Mouse (Mus musculus) gastrocnemius, postnatal 36 days (tissue): ENCODE measurements around the gene Akr1b10. TPM values are rescaled to one million over a fixed set of nuclear protein-coding genes. Genes with fewer than 3 reads are reported as not detected.
"Not testable (repeated sequence)": the region's sequence is repeated elsewhere in the genome, so short reads cannot be mapped to it uniquely, and the experiment has no call there.

Source experiments
- DNase-seq, 2 experiments: peaks; one replicate each; pipeline ENCODE4 v3.0.0; 2022
- intact Hi-C: fragments of 180-260 bp; cut with DNase I; formaldehyde crosslinking; loops from one replicate; pipeline ENCODE4 v1.15.1; 2025
- long read RNA-seq, 2 experiments: library from polyadenylated mRNA; stranded (forward); transcript quantifications; one replicate each; pipeline ENCODE4 v2.0.0; 2021
- total RNA-seq, 2 experiments: library from RNA; stranded (reverse); gene quantifications; 2 replicates each; pipeline ENCODE4 v1.2.3; 2021

Gene Akr1b10
- 10 to 100 TPM; 52.6 to 56.5 TPM for total RNA-seq
- long read RNA-seq, experiment 1, transcript Akr1b10-201 (10 exons, 1,371 nt): major isoform, 57 of 64 reads
- long read RNA-seq, experiment 1, partial matches to known transcripts: 3 of 64 reads
- long read RNA-seq, experiment 1, other reads (novel, unspliced or antisense): 2 of 64 reads
- long read RNA-seq, experiment 2, transcript Akr1b10-201 (10 exons, 1,371 nt): major isoform, 44 of 52 reads
- long read RNA-seq, experiment 2, partial matches to known transcripts: 5 of 52 reads
- long read RNA-seq, experiment 2, other reads (novel, unspliced or antisense): 3 of 52 reads

DNA sequence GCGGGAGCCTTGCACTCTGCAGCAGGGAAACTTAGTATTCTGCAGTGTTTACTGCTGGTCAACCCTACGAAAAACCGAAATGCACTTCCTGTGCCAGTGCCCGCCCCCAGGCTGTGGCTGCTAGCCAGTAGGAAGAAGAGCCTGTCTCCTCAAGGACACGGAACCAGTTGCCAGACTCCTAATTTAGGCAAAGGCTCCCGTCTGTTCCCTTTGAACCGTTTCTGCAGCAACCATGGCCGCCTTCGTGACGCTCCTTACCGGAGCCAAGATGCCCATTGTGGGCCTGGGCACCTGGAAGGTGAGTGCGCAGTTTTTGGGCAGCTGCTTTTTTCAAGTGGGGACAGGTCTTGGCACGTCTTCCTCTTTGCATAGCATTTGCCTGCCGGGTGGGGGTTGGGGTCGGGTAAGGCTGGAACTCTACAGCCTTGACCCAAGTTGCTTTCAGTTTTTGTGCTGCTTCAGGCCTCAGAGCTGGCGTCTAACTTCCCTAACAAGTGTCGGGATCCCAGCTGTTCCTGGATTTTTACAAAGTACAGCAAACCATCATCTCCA, at the start of gene Akr1b10:
Gene Akr1b10, plus strand, starts transcription at position 109 of the 552 bp plus-strand sequence.
- DNase-seq: peak; percentile 77 to 83
- intact Hi-C loops: no loop called here

DNA sequence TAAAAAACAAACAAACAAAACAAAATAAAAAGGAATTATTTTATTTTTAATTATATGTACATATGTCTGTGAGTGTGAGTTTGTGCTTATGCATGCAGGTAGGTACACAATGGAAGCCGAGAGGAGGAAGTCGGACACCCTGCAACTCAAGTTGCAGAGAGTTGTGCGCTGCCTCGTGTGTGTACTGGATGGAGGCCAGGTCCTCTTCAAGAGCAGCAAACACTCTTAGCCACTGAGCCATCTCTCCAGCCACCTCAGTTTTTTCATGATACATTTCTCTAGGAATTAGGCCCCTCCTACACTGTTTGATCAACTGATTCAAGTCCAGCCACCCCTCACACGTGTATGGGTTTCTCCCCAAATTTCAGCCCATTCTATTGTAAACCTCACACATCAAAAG, 49.3 kb upstream of the Akr1b10 start:
- no peak for DNase-seq
- intact Hi-C loops: no loop called here

DNA sequence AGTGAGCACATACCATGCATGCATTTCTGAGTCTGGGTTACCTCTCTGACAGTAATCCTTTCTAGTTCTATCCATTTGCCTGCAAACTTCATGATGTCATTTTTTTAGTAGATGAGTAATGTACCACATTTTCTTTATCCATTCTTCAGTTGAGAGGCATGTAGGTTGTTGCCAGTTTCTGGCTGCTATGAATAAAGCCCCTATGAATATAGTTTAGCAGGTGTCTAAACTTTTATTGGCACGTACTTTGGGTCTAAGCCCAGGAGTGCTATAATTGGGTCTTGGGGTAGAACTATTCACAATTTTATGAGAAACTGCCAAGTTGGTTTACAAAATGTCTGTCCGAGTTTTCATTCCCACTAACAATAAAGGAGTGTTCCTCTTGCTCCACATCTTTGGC, 46.2 kb upstream of the Akr1b10 start:
- intact Hi-C loops: no loop called here
- no peak for DNase-seq

DNA sequence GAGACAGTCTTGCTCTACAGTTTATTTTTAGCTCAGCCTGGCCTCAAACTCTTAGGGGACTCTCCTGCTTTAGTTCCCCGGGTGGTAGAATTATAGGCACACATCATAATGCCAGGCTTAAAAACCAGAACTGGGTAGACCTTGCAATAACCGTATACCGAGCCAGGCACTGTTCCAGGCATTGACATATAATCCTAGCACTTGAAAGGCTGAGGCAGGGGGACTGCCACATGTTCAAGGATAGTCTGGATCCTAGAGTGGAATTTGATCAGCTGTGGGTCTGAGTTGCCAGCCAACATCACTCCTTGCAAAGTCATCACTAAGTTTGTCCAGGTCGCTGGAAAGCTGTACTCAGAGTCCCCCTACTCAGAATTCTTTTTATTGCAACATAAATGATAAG, 42.0 kb upstream of the Akr1b10 start:
- intact Hi-C loops: no loop called here
- DNase-seq: no peak

DNA sequence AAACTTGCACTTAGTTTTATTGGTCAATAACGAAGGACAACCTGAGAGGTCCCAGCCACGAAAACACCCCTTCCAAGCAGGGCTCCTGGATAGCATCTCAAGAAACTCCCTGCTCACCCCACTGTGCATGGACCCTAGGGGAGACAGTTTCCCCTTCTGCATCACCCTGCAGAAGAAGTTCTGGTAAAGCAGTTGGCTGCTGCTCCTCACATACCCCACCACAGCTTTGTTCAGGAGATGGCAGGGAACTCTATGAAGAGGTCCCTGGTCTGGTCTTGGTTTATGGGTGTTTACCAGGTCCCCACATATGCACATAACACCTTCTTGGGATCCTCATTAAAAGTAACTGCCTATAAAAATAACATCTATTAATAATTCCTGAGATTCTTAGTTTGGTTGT, 41.5 kb upstream of the Akr1b10 start:
- intact Hi-C loops: no loop called here
- no peak for DNase-seq

DNA sequence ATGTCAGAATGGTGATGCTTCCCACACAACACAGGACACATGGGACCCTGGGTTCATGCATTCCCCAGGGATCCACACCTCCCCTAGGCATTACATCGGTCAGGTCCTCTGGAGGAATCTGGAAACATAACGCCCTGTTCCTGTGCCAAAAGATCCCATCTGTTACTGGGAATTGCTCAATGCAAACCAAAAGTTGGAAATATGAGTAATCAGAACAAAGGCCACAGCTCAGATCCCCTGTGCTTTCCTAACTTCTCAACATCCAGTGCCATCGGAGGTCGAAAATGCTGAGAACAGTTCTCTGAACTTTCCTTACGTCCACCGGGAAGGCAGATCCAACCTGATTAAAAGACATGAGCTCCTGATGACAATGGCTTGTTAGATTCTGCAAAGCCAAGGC, 40.6 kb upstream of the Akr1b10 start:
- DNase-seq: no peak
- intact Hi-C loops: no loop called here

DNA sequence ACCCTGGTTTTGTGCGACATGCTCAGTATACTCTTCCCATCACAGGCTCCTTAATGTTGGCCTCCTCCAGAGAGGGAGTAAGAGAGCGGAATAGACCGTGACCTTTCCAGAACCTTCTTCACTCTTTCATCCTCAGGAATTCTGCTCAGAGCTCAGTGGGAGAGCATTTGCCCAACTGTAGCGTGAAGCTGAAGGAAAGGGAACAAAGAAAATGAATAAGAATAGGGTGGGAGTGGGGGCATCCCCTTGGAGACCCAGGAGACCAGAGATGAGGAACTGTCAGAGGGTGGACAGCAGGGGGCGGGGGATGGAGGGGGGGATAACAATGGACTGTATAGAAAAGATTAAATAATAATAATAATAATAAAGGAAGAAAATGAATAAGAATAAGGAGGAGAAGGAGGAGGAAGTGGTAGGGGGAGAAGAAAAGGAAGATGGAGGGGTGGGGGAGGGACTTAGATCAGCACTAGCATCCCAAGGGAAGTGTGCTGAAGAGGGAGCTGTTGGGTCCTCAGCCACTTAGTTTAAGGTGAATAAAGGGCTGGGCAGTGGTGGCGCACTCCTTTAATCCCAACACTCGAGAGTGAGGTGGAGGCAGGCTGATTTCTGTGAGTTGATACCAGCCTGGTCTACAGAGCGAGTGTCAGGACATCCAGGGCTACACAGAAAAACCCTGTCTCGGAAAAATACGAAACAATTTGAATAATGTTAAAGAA, 39.7 kb upstream of the Akr1b10 start:
- no peak for DNase-seq
- intact Hi-C loops: no loop called here

DNA sequence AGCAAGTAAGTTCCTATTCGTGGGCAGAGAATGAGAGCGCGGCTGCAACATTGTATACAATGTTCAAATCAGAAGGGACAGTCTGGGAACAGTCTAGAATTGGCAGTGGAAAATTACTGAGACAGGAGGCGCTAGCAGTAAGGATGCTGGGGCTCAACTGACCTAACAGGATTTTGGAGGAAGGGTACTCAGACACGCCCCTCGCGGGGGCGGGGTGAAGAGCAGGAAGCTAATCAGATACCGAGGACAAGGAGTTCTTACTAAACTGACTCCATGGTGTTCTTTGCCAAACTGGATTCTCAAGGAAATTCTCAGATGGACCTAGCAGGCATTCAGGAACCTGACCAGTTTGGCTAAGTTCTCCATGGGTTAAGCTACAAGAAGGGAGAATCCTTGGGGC, 39.1 kb upstream of the Akr1b10 start:
- no peak for DNase-seq
- intact Hi-C loops: no loop called here

DNA sequence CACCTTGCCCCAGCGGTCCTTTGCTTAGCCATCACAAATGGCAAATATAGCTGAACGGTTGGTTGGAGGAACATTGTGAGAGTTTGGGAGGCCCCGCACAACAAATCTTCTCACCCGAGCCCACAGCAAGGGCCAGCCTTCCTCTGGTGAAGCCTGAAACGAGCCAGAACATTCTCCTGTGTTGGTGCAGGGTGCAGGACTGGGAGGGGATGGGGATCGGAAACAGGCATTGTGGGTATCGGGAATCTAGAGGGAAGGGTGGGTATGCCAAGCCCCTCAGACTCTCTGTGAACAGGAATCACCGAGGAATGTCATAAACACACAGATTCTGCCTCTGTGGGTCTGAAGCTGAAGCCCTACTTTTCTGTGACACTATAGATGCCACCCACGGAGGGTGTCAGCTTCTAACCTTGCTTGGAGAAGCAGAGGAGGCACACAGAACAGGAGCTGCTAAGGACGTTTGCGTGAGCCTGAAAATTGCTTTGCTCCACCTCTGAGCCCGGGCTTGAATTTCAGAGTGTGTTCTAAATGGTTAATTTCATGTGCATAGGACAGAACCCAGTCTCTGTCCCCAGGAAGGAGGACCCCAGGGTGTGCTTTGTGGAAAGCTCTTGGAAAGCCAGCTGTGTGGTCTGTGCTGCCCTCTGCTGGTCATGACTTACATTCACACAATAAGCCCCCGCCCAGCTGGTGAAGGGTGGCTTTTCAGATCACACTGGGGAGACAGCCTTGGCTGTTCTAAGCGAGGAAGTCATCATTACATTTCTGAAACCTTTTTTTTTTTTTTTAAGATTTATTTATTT, 37.7 kb upstream of the Akr1b10 start:
- peak; percentile 59 to 68 for DNase-seq
- intact Hi-C loops: loop anchor here (1.0 kb wide), 1 partner anchor 53 kb away; no protein-coding TSS in a partner anchor

DNA sequence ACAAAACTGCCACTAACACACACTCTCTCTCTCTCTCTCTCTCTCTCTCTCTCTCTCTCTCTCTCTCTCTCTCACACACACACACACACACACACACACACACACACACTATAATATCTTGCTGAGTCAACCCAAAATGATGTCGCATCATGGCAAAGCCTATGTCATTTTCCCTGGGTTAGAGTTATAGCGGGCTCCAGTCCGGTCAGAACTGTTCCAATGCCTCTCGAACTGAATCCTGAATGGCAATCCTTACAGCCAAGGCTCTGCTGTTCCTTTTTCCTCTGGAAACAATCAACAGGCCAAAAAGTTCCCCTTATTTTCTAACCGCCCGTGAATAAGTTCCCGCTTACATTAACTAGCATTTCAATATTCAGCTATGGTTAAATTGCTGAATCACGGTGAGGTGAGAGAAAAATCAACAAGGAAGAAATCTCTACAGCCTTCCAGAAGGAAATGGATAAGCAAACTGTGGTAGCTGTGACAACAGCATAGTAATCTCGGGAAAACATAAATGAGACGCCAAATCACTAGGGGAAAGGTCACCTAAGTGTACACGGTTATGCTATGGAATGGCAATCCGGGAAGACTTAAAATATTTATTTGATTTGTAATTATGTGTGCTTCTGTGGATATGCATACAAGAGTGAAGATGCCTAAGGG, 33.9 kb upstream of the Akr1b10 start:
- DNase-seq: no peak
- intact Hi-C loops: no loop called here

DNA sequence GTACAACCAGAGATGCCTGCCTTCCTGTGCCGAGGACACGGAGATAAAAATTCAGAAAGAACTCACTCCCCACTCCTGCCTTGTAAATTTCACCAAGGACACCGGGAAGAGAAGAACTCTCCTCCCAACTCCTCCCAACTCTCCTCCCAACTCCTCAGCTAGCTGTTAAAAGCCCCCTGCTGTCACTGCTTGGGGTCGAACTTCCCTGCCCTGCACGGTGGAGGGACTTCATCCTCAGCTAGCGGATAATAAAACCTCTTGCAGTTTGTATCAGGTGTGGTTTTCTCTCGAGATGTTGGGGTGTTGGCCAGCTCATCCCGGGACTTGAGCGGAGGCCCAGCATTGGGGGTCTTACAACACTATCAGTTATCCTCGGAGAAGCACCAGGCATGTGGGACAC, 32.5 kb upstream of the Akr1b10 start:
- DNase-seq, intact Hi-C loops: not testable (repeated sequence)

DNA sequence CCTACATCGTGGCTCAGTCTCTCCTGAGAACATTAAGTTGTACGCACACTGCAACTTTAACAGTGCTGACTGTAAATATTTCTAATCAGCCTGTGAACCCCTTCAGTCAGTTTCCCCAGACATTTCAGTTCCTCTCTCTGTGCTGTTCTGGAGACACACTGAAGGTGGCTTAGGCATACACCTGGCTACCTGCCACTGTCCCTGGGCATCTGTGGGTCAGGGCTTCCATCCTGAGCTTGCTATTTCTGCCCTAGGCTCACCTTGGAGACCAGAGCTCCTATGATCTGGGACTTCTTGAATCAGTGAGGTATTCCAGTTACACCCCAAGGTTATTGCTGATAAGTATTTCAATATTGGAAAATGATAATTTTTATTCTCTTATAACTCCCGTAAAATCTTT, 31.6 kb upstream of the Akr1b10 start:
- DNase-seq: no peak
- intact Hi-C loops: no loop called here

DNA sequence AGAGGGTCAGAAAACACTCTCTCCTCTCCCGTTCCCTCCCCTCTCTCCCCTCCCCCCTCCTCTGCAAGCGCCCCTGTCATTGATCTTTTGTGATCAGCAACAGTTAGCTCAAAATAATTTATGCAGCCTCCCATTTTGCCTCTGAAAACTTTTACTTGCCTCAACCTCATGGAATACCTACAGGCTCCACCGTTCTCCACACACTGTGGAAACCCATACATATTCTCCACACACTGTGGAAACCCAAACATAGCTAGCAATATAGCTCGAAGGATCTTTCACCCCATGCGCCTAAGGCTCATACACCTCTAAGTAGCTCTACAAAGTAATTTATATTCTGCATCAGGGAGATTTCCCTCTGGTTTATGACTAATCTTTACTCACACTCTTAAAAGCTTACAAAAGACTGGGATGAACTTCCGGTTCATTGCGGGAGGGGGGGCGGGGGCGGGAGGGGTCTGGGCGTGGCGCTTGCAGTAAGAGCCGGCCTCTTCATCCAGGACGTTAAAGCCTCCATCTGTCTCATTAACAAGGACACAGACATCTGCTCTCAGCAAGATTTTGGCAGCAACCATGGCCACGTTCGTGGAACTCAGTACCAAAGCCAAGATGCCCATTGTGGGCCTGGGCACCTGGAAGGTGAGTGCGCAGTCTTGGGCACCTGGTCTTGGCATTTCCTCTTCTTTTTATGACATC, 30.2 kb upstream of the Akr1b10 start, which contains the start of gene Akr1b8:
Gene Akr1b8, plus strand, starts transcription at position 462 of the 696 bp plus-strand sequence.
- DNase-seq: peak in 1 of 2 experiments; percentile 27
- intact Hi-C loops: no loop called here

DNA sequence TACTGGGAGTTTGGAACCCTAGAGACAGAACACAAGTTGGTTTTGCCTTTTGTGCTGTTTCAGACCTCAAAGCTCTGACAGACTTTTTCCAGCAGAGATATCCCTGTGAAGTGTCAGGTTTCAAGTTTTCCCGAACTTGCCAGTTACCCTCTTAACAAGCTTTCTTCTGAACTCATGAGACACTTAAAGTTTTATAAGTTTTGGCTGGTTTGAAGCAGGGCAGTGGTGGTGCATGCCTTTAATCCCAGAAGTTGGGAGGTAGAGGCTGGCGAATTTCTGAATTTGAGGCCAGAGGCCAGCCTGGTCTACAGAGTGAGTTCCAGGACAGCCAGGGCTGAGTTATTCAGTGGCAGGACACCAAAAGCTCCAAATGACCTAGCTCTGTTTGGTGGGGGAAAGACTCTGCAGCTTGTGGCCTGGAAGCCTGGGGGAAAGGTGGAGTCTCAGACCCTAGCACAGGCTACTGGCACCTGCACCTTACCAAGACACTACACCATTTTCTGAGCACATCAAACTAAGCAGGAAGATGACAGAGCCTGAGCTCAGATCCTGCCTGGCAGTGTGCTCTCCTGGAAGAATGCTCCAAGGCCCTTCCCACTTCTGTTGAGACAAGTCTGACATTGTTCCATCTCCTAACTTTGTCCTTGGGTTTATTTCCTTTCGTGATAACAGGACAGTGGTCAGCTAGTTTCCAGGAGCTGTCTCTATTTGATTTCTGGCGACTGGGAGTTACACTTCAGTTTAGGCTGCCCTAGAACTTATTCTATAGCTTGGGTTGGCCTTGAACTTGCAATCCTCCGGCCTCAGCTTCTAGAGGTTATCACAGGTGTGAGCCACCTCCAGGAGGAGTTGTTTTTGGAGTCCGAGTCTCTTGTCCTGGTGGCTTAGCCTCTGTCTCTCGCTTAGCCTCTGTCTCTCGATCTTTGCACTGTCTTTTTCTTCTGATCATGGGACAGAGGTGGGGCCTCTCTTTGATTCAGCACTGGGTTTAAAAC, 29.4 kb upstream of the Akr1b10 start:
- intact Hi-C loops: no loop called here
- no peak for DNase-seq

DNA sequence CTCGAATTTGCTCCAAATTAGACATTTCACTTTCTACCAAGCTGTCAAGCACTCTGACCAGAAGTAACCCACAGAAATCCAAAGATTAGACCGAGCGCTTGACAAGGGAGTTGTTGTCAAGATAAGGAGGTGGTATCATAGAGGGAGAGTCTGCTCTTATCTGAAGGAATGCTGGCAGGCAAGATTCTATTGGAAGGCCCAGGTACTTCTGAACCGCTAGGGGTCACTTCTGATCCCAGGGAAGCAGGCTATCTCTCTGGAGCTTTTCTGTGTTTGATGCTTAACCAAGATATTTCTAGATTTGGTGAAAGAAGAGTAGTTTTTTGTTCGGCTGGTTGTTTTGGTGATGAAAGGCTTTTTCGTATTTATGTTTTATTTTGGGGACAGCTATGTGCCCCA, 28.7 kb upstream of the Akr1b10 start:
- intact Hi-C loops: no loop called here
- no peak for DNase-seq

DNA sequence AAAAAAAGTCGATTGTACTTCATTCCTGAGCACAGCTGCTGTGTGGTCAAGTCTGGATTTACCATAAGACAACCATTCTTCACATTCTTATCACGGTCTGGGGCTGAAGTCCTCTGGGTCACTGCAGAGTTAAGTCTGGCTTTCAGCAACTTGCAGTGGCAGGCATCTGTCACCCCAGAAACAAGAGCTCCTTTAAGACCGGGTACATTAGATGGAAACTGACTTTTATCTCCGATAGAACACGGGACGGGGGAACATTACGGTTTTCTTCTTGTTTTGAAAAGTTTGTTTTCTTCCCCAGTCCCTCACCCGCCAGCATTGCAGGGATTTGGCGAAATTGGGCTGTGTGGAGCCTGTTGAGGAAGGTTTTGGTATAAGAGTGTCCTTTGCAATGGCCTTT, 28.2 kb upstream of the Akr1b10 start:
- intact Hi-C loops: no loop called here
- no peak for DNase-seq

DNA sequence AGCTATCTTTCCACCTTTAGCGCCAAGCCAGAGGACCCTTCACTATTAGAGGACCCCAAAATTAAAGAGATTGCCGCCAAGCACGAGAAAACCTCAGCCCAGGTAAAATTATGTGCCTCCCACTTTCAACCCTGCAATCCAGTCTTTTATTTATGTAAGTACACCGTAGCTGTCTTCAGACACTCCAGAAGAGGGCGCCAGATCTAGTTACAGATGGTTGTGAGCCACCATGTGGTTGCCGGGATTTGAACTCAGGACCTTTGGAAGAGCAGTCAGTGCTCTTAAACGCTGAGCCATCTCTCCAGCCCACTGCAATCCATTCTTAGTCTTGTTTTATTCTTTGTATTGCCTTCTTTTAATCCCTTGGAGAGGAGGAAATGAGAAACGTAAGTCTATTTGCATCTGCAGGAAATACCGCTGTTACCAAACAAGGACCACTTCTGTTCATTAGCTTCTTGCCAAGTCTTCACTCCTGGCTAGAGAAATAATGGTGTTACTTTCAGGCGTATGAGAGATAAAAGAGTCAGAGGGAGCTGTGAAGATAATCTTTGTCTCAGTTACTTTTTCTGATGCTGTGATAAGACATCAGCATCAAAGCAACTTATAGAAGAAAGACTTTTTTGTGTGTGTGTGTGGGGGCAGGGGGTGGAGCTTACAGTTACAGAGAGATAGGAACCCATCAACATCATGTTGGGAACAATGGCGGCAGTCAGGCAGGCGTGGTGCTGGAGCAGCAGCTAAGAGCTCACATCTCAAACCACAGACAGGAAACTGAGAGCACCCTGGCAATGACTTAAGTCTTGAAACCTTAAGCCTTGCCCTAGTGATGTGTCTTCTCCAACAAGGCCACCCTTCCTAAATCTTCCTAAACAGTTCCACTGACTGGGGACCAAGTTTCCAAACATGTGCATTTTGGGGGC, 19.5 kb upstream of the Akr1b10 start:
- no peak for DNase-seq
- intact Hi-C loops: no loop called here

DNA sequence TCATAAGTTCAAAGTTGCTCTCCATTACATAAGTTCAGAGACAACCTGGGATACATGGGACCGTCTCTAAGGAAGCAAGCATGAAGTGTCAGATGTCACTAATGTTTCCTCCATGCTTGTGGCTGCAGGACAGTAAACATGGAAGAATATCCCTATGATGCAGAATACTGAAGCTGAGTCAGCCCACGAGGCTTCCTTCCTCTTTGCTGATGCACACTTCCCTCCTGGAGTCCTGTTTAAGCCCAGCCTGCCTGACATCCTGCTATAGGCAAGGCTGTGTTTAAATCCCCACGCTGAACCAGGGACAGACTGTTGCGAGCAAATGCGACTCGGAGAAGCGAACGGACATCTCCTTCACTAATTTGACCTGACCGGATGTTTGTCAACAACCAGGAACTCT, 16.0 kb upstream of the Akr1b10 start:
- intact Hi-C loops: no loop called here
- DNase-seq: no peak
